Mouse (Mus musculus) 3134 (cell line): Measurements from ENCODE around the gene Tnni3.
"Not testable (repeated sequence)": the region's sequence is repeated elsewhere in the genome, so short reads cannot be mapped to it uniquely, and the experiment has no call there.

Source experiments
- DNase-seq: peaks from one replicate; pipeline ENCODE4 v3.0.0-alpha.2; 2011; ENCODE audit warnings: low spot score; ENCODE audit not compliant: insufficient read length; ENCODE audit errors: extremely low read depth

The Tnni3 gene

DNA sequence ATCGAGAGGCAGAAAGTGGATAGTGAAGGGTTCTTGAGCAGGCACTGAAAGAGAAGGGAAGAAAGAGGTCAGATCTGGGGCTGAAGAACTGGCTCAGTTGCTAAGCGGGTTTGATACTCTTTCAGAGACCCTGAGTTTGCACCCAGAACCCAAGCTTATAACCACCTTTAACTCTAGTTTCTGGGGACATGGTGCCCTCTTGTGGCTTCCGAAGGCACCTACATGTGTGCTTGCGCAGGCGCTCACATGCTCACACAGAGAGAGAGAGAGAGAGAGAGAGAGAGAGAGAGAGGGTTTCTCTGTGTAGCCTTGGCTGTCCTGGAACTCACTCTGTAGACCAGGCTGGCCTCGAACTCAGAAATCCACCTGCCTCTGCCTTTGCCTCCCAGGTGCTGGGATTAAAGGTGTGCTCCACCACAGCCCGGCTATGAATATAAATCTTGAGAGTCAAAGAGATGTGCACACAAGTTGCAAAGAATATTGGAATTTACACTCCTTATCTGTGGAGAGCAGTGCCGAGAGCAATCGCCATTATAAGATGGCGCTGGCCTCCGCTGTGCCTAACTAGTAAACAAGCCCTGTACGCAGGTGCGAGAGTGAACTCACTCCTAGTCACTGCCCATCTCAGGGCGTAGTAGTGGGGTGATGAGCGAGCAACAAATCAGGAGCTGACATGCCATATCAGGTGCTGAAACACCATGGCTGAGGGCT lies at the start of gene Tnni3:
Gene Tnni3, minus strand, starts transcription at position 18 of the 711 bp plus-strand sequence.
- not testable (repeated sequence) for DNase-seq

DNA sequence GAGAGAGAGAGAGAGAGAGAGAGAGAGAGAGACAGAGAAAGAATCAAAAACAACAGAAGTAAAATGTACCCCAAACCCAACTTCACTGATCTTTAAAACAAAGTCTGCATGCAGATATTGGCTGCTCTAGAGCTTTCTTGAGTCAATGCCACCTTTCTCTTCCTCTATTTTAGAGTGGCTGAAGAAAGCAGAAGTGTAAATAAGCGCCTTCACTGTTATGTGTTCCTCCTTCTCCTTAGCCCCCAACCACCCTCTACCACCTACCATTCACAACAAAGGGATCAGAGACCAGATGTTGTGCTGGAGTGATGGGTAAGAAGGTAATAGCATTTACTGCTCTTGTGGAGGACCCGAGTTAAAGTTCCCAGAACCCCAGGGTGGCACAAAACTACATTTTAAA lies 48.3 kb upstream of the Tnni3 start:
- DNase-seq = not testable (repeated sequence)

DNA sequence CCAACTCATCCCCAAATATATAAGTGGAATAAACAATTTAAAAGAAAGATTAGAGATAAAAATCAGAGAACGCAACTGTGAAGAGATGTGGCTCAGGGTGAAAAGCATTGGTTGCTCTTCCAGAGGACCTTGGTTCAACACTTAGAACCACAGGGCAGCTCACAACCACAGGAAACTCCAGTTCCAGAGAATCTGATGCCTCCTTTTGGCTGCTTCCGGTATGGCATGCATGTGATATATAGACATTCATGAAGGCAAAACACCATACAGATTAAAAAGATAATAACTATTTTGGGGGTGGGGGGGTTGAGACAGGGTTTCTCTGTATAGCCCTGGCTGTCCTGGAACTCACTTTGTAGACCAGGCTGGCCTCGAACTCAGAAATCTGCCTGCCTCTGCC lies 38.6 kb upstream of the Tnni3 start:
- no peak for DNase-seq

DNA sequence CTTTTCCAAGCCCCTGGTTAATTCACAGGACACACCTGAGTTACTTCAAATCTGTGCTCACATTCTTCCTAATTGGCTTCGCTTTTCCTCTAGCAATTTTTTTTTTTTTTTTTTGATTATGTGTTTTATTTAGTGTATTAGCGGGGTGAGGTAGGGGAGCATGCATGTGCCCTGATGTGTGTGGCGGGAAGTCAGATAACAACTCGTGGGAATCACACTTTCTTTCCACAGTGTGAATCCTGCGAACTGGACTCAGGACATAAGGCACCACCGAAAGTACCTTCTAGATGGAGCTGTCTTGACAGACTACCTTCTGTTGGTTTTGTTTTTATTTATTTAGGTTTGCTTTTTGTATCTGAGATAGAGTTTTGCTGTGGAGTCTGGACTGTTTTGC lies 33.1 kb upstream of the Tnni3 start:
- DNase-seq = no peak

DNA sequence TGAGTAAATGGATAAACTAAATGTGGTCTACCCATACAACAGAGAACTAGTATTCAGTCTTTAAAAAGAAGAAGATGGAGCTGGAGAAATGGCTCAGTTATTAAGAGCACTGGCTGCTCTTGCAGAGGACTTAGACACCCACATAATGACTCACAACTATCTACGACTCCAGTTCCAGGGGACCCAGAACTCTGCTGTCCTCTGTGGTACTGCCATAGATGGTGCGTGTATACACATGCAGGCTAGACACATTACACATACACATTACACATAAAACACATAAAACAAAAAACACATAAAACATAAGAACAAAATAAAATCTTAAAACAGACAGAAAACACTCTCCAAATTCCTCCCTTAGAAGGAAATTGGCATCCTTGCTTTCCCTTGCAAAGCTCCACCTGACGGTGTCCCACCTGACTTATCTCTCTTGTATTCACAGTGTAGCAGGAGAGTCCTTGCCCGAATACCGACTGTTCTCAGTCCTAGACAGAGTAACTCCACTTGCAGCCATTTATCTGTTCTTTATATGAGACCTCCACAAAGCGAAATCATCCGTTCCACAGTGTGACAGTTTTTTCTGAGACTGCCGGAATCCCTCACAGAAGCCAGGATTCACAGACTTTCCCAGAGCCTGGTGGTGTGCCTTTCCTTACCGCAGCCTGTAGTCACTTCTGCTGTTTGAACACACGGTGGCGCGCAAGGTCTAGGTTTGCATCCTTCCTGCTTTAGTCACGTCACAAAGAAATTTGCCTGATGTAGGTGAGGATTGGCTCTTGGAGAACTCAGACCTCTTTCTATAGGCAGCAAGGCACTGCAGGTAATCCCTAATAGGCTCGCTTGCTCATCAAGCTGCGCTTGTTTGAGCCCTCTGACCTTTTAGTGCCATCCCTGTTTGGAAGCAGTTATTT lies 32.5 kb upstream of the Tnni3 start:
- DNase-seq = peak; percentile 41

DNA sequence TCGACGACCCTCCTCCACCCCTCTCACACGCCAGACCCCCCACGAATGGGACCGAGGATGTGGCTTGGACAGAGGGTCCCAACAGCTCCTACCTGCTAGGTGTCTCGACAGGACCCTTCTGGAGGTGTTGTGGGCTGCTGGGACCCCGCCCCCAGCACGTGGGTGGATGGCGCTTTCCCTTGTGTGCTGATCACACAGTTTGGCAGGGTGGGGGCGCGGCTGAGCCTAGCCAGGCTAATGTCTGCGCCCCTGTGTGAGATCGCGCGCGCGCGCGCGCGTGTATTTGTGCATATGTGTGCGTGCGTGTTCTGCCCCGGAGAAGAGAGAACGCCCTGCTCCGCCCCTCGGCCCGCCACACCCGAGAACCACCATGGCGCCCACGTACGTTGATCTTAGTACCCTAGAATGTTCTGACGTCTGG lies 23.2 kb upstream of the Tnni3 start, which contains the start of gene Syt5:
Gene Syt5, minus strand, starts transcription at position 321 of the 421 bp plus-strand sequence.
- no peak for DNase-seq

DNA sequence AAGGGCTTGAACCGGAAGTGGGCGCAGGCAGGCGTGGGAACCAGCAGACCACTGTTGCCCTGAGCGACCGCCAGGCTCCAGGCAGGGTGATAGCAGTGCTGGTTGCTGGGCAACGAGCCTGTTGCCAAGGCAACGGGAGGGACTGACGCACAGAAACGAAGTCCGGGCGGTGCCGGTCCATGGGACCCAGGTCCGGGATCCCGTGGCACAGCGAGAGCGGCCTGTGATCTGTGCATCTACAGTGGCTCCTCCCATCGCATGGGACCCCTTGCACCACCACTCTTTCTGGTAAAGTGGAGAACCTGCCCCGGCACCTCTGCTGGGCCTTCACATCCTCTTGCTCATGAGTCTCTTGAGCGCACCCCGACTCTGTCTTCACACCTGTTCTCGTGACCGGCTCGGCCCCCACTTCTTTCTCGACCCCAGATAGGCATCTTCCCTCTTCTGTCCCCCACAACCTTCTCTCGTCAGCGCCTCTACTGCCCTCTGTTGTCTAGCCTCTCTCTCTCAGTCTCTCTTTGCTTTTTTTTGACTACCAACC lies 22.6 kb upstream of the Tnni3 start:
- no peak for DNase-seq

DNA sequence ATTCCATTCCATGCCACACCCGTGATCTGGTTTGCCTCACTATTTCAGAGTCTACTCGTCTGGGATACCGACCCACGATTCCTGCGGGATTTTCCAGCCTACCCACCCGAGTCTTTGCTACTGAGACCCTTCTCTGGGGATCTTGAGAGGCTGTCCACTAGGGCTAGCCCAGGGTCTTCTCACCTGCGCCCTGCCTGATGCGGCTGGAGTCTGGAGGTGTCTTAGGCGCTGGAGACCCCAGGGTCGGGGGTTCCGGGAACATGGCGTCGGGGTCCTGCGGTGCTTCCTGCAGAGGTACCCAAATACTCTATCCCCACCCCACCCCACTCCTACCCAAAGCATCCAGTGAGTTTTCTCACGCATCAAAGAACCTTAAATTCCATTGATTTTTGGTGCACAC lies 22.0 kb upstream of the Tnni3 start:
- no peak for DNase-seq

DNA sequence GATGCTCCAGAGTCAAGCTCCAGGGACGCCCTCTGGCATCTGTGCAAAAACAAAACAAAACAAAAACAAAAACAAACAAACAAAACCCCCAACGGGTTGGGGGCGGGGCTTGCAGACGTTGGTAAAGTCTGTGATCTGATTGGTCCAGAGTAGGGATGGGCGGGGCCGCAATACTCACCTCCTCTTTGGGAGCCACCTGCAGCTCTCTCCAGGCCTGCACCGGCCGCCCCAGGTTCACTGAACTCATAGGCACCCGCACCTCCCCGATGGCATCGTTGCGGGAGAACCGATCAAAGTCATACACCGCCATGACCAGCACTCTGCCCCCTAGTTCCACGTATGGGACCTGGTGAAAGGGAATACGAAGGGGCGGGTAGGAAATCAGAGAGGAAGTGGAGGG lies 18.0 kb upstream of the Tnni3 start:
- DNase-seq = no peak

DNA sequence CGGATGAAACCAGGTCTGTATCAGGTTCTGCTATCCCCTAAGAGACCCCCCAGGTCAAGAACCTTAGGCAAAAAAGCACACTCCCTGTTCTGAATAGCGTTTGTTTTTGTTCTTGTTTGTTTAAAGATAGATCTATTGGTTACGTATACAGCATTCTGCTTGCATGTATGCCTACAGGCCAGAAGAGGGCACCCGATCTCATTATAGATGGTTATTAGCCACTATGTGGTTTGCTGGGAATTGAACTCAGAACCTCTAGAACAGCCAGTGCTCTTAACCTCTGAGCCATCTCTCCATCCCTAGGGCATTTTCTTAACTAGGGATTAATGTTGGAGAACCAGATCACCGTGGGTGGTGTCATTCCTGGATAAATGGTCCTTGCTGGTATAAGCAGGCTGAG lies 17.3 kb upstream of the Tnni3 start:
- DNase-seq = no peak

DNA sequence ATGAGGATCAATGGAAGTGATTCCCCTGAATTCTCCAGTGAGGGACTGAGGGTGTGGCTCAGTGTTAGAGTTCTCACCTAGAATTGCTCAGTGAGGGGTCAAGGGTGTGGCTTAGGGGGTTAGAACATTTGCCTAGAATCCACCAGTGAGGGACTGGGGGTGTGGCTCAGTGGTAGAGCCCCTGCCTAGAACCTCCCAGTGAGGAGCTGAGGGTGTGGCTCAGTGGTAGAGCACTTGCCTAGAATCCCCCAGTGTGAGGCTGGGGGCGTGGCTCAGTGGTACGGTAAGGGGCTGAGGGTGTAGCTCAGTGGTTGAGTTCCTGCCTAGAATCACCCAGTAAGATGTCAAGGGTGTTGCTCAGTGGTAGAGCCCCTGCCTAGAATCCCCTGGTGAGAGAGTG lies 15.0 kb upstream of the Tnni3 start:
- no peak for DNase-seq

DNA sequence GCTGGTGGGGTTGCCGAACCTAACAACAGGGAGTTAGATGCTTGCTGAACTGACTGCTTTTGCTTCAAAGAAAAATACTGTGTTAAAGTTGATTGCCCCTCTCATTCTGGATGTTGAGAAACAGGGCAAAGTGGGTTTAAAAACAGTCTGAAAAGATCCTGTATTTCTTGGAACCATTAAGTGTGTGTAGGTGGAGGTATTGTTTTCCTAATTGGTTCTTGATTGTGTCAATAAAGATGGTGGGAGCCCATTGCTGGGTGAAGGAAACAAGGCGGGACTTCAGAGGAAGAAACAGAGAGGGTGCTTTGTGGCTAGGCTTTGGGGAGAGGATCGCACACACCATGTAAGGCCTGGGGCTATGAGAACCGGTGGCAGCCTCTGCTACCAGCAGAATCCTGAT lies 13.2 kb upstream of the Tnni3 start:
- DNase-seq = no peak

DNA sequence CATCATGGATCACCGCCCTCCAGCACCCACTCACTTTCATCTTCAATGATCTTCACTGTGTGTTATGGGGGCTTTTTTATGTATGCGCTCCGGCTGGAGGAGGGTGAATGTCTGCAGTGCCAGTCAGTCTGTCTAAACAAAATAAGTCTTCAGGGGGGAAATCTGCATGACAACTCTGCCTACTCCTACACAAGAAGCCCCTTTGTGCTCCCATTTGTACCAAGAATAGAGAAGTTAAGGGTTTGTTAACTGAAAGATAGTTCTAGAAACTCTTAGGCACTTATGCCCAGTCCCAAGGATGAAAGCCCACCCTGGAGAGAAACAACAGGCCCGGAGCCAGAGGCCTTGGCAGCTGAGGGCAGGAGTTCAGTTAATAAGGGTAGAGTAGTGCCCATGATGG lies 12.3 kb upstream of the Tnni3 start:
- DNase-seq = no peak

DNA sequence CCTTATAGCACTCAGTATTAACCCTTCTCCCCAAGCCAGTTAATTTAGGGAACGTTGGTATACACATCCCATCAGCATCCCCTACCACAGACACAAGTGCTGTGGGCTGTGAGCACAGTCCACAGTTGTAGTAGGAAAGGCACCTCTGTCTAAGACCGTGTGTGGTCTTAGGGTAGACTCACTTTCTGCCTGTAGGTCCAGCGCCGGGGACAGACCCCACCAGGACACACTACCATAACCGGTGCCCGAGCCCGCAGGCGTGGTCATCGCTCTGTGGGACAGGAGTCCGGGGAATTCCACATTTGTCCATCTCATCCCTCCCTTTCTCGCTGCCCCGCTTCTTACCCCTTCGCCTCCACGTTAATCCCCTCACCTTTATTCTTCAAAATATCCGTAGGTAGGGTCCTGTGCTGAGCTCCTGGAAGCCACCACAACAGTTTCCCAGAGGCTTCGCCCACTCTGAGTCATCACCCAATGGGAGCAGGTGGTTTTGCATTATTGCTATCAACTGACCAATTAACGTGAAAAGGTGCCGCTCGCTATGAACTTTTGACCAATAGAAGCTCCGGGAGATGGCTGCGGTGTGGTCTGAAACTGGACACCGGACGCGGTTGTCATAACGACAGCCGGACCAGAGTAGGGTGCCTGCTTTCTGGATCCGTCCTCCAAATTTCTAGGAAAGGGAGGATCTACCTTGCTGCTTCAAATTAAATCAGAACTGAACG lies 8.1 kb upstream of the Tnni3 start, which contains the start of gene Dnaaf3:
Gene Dnaaf3, minus strand, starts transcription at position 449 of the 725 bp plus-strand sequence.
- DNase-seq = no peak

DNA sequence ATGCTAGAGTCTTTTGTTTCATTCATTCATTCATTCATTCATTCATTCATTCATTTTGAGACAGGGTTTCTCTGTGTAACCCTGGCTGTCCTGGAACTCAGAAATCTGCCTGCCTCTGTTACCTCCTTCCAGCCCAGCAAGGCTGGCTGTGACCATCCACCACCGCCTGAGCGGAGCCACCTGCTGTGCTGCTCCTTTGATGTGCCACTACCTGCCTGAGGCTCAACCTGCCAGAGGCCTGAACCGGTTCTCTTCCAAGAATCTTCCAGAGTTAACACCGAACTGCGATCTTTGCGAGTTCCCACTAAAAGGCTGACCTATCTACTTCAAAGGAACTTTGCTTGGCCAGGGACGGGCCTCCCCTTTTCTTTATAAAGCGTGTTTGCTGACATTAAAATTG lies 6.1 kb upstream of the Tnni3 start:
- not testable (repeated sequence) for DNase-seq

DNA sequence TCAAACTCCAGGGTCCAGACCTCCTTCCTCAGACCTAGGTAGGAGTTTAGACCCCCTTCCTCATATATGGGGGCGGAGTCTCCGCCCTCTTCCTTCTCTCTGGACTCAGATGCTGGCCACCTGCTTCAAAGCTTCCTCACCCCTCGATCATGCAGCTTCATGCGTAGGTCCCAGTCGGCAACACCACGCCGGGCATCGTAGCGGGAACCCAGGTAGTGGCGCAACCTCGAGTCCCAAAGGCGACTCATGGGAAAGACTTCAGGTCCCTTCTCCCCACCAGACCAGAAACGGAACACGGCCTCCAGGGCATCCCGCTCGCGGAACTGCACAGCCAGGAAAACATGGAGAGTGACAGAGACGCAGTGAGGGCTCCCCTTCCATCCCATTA lies 3.3 kb upstream of the Tnni3 start:
- DNase-seq = no peak

DNA sequence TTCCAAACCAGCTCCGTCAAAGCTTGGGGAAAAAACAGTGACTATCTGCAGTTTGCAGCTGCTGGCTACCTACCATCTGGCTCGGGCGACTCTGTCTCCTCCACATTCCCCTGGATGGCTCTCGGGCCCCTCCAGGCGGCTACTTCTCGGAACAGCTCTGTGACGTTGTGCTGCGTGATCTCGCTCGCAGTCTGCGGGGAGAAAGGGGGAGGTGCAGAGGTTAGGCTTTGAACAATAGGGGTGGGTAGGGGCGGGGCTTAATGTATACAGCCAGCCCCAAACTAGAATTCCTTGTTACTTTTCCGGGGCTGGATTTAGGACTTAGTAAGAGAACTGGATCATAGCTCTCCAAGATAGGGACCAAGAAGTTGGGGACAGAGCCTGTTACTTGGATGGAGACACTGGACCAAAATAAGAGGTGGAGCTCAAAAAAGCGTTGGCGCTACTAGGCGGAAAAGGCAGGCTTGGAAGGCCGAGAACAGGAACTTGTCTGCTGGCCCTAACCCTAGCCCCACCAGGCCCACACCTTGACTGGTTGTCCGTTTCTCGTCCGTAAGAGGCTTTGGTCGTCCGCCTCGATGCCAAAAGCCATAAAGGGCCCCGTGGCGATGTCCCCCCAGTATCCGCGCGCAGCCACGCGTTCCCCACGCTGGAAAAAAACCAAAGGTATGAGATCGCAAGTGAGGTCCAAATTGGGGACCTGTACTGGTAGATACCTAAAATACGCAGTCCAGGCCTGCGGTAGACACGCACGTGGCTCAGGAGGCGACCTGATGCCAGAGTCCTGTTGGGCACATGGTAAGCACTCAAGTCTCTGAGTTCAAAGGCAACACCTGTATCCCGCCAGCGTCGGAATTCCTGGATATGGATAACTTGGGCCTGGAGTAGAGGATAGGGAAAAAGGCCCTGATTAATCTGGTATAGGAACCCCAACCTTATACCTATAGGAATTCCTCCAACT lies 2.6 kb upstream of the Tnni3 start:
- DNase-seq = no peak

DNA sequence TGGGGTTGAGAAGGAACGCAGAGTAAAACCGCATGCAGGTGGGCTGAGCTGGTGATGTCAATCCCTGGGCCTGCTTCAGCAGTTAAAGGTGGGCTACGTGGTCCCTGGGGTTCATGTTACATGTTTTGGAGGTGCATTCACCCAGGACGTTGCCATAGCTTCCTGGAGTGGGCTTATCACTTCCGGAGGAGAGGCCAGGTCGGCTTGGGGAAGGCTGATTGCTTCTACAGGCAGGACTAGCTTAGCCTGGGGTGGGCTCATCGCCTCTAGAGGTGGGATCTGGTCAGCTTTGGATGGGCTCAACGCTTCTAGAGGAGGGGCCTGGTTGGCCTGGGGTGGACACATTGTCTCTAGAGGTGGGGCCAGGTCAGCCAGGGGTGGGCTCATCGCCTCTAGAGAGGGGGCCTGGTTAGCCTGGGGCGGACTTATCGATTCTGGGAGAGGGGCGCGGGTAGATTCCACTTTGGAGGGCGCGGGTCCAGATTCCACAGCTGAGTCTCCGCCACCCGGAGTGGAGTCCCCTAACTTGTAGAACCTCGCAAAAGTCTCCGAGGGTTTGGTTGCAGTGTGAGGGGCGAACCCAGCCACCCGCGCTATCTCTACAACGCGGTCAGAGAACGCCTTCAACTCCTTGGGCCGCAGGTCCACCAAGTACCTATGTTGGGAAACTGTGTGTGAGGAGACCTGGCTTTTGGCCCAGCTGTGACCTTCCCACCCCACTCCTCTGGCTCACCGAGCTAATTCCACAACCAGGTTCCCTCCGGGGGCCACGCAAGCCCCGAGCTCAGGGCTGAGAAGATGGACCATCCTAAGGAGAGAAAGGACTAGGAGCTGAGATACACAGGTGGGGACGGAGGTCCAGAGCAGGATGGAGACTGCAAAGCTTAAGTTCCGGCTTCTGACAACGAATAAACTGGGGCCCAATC lies 561 bp downstream of the Tnni3 start:
- no peak for DNase-seq

DNA sequence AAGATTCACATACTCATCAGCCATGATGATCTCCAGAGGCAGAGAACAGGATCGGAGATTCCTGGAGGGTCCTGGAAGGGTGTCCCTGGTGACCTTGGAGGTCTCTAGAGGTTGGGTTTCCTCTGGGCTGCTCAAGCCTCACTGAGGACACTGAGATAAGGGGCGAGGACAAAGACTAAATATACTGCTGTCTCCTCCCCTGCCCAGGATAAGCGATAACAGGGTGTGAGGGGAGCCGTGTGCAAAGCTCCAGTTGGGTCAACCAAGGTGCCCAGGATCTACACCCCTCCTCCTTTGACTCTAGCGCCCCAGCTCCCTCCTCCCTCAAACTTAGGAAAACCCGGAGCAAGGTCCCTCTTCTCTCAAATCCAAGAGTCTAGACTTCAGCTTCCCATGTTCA lies 1.7 kb downstream of the Tnni3 start:
- DNase-seq = no peak
